Mouse (Mus musculus): Measurements from ENCODE around the gene Coq8b. TPM values are rescaled to one million over a fixed set of nuclear protein-coding genes. Genes with fewer than 3 reads are reported as not detected.

Coq8b gene
- polyA plus RNA-seq, 1 experiment from 2014 or later = 19.8 TPM

DNA sequence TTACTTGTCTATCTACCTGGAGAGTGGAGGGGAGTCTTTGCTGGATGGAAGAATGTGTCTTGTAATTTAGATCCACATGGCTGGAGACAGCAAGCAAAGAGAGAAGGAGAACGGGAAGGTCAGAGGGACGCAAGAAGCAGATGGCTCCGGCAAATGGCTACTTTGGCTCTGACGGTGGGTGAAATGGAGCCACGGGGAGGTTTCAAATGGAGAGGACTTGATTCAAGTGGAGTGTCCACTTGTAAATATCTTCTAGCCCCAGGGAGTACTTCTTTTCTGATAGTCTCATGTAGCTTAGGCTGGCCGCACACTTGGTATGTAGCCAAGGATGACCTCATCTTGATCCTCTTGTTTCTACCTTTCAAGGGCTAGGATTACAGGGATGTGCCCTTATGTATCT is 66.0 kb downstream of the Coq8b start:
- Histone ChIP-seq H3K36me3 (ENCODE audit: control insufficient read depth, insufficient read depth, low read length) (no peaks in the 10 kb centered on the region), H3K27ac (replicated peaks; ENCODE audit: low read depth, low read length) (no peak overlapping the region), H3K27me3 (ENCODE audit: control insufficient read depth, insufficient read depth, low read length) (no peaks in the 10 kb centered on the region), H3K4me3 (replicated peaks; ENCODE audit: low read depth, low read length) (no peak overlapping the region), H3K4me1 (ENCODE audit: control insufficient read depth, insufficient read depth, low read length) (no peaks in the 10 kb centered on the region), H3K9ac (replicated peaks; ENCODE audit: low read length) (no peak overlapping the region), H3K4me2 (ENCODE audit: low read length) (no peak overlapping the region), H3K9me3 (ENCODE audit: control insufficient read depth, low read length) (no peaks in the 10 kb centered on the region)
- WGBS = 94% methylated on average over 6 of the region's 6 CpGs
- no peak for ATAC-seq (ENCODE audit: low FRiP score, low TSS enrichment)
- DNase-seq = no peak

DNA sequence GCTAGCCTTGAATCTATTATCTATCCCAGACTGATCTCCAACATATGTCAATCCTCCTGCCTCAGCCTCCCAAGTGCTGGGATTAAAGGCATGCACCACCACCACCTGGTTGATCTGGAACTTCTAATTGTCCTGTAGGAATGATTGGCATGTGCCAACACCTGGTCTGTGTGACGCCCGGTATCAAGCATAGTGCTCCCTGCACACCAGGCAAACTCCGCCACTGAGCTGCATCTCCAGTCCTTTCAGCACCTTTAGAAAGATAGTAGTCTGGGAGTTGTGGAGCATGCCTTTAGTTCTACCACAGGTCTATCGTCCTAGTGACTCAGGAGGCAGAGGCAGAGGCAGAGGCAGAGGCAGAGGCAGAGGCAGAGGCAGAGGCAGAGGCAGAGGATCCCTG is 67.5 kb downstream of the Coq8b start:
- H3K27ac ChIP-seq (replicated peaks; ENCODE audit: low read depth, low read length) = no peak overlapping the region
- H3K4me1 ChIP-seq (ENCODE audit: control insufficient read depth, insufficient read depth, low read length) = no peaks in the 10 kb centered on the region
- 93% methylated on average over 4 of the region's 4 CpGs for WGBS
- H3K27me3 ChIP-seq (ENCODE audit: control insufficient read depth, insufficient read depth, low read length) = no peaks in the 10 kb centered on the region
- DNase-seq (no peak), ATAC-seq (ENCODE audit: low FRiP score, low TSS enrichment) (no peak)
- H3K9ac ChIP-seq (replicated peaks; ENCODE audit: low read length) = no peak overlapping the region
- no peak overlapping the region for H3K4me3 ChIP-seq (replicated peaks; ENCODE audit: low read depth, low read length)
- H3K4me2 ChIP-seq (ENCODE audit: low read length) = no peak overlapping the region
- no peaks in the 10 kb centered on the region for H3K36me3 ChIP-seq (ENCODE audit: control insufficient read depth, insufficient read depth, low read length)
- H3K9me3 ChIP-seq (ENCODE audit: control insufficient read depth, low read length) = no peaks in the 10 kb centered on the region

DNA sequence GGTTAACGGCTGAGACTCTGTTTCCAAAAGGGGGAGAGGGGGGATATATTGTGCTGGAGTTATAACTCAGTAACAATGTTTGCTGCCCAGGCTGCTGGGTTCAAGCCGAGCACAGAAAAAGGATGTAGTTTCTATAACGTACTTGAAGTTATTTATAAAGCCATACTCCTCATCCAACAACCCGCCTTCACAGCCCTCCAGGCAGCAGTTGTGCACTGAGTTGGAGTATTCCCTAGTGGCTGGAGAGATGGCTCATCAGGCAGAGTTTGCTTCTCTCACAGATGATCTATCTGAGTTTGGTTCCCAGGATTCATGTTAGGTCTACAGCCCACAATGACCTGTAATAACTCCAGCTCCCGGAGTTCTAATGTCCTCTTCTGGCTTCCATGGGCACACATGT is 68.0 kb downstream of the Coq8b start:
- Histone ChIP-seq H3K4me2 (ENCODE audit: low read length) (no peak overlapping the region), H3K36me3 (ENCODE audit: control insufficient read depth, insufficient read depth, low read length) (no peaks in the 10 kb centered on the region)
- WGBS = 78% methylated on average over 5 of the region's 5 CpGs

DNA sequence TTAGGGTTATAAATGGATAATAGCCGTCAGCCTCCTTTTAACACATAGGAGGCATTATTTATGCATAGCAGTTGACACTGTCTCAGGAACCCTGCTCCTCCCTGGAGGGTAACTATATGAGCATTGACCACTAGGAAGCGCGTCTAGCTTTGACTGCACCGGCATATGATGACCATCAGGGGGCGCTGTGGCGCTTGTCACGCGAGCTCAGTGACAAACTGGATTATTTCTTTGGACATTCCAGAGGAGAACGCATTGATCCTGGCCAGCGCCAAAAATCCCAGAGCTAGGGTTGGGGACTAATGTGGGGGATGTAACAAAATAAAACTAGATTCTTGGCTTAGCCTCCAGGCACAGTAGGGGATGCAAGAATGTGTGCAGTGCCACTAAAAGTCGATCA is 69.3 kb downstream of the Coq8b start:
- Histone ChIP-seq H3K27ac (replicated peaks; ENCODE audit: low read depth, low read length) (no peak overlapping the region), H3K9me3 (ENCODE audit: control insufficient read depth, low read length) (no peaks in the 10 kb centered on the region), H3K9ac (replicated peaks; ENCODE audit: low read length) (no peak overlapping the region), H3K4me2 (ENCODE audit: low read length) (no peak overlapping the region), H3K4me3 (replicated peaks; ENCODE audit: low read depth, low read length) (no peak overlapping the region), H3K4me1 (ENCODE audit: control insufficient read depth, insufficient read depth, low read length) (no peaks in the 10 kb centered on the region), H3K36me3 (ENCODE audit: control insufficient read depth, insufficient read depth, low read length) (no peaks in the 10 kb centered on the region), H3K27me3 (ENCODE audit: control insufficient read depth, insufficient read depth, low read length) (no peaks in the 10 kb centered on the region)
- DNase-seq (peak; percentile 83), ATAC-seq (ENCODE audit: low FRiP score, low TSS enrichment) (no peak)
- WGBS = 12% methylated on average over 11 of the region's 11 CpGs

More for the DNA sequence above, 68.0 kb downstream of the Coq8b start:
- H3K27me3 ChIP-seq (ENCODE audit: control insufficient read depth, insufficient read depth, low read length) = no peaks in the 10 kb centered on the region
- H3K9ac ChIP-seq (replicated peaks; ENCODE audit: low read length) = no peak overlapping the region
- H3K4me1 ChIP-seq (ENCODE audit: control insufficient read depth, insufficient read depth, low read length) = no peaks in the 10 kb centered on the region
- ATAC-seq (ENCODE audit: low FRiP score, low TSS enrichment) (no peak), DNase-seq (no peak)
- H3K27ac ChIP-seq (replicated peaks; ENCODE audit: low read depth, low read length) = no peak overlapping the region
- H3K4me3 ChIP-seq (replicated peaks; ENCODE audit: low read depth, low read length) = no peak overlapping the region
- H3K9me3 ChIP-seq (ENCODE audit: control insufficient read depth, low read length) = no peaks in the 10 kb centered on the region

DNA sequence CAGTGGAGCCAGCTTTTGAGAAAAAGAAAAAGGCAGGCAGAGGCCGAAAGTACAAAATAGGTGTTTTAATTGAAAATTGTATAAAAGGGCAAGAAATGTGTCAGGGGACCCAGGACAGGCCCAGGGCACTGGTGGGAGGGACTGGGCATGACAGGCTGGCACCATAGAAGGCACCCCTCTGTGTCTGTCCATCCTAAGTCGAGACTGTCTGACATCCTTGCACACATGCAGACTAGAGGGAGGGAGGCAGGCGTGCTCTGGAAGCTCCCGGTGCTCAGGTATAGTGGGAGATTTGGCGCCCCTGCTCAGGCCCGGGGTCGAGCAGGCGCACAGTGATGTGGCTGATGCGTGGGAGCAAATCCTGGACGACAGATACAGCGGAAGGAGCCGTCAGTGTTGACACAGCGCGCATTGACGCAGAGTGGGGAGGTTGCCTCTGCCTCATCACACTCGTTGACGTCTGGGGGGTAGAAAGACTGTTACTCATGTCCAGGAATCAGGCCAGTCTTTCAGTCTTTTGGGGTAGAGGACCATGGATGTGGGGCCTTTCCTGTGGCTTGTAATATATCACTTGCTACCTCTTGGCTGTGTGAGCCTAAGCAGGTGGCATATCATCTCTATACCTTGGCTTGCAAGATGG is 72.4 kb downstream of the Coq8b start:
- H3K4me3 ChIP-seq (replicated peaks; ENCODE audit: low read depth, low read length) = no peak overlapping the region
- WGBS = 90% methylated on average over 17 of the region's 17 CpGs
- H3K27ac ChIP-seq (replicated peaks; ENCODE audit: low read depth, low read length) = no peak overlapping the region
- H3K9ac ChIP-seq (replicated peaks; ENCODE audit: low read length) = no peak overlapping the region
- ATAC-seq (ENCODE audit: low FRiP score, low TSS enrichment) (no peak), DNase-seq (no peak)
- H3K36me3 ChIP-seq (ENCODE audit: control insufficient read depth, insufficient read depth, low read length) = no peaks in the 10 kb centered on the region
- no peaks in the 10 kb centered on the region for H3K9me3 ChIP-seq (ENCODE audit: control insufficient read depth, low read length)
- 0 out of 2 replicates have a peak, but pooled peaks cover 4% of the 10 kb centered on the region for H3K4me1 ChIP-seq (ENCODE audit: control insufficient read depth, insufficient read depth, low read length)
- no peak overlapping the region for H3K4me2 ChIP-seq (ENCODE audit: low read length)
- H3K27me3 ChIP-seq (ENCODE audit: control insufficient read depth, insufficient read depth, low read length) = peaks cover 4% of the 10 kb centered on the region; the same call in 1 of the 2 replicates

DNA sequence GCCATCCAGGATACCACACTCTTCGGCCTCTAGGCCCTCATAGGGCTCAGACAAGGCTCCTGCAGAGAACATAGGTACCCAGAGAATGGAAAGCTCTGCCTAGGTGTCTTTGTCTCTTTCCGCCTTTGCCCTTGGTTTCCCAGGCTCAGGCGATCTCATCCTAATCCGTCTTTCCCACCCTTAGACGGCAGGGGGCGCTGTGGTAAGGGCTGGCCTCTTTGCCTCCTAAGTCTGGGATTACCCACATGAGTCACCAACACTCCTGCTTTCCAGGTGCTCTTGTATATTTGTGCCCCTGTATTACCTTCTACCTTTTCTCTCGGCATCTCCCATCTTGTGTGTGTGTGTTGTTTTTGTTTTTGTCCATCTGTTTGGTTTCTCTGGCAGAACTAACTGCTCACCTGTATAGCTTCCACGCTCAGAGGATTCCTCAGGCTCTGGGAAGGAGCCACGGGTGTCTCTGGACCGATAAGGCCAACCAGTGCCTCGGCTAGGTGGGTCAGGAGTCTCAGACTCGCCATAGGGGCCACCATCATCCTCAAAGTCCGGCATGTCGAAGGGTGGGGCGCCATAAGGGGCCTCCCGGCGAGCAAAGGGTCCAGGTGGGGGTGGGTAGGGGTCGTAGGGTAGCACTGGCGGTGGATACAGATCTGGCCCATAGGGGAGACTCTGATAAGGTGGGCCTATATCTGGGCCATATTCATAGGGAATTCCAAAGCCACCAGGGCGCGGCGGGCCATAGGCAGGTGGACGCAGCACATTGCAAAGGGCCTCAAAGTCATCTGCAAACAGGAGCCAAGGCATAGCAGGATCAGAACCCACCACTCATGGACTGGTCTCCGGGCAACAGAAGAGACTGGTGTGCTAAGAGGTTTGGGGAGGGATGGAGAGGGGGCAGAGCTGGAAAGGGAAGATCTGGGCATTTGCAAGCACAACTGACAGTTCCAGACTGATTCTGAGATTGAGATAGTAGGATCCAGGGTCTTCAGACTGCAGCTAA is 73.6 kb downstream of the Coq8b start:
- no peak overlapping the region for H3K4me2 ChIP-seq (ENCODE audit: low read length)
- DNase-seq (no peak), ATAC-seq (ENCODE audit: low FRiP score, low TSS enrichment) (no peak)
- no peaks in the 10 kb centered on the region for H3K36me3 ChIP-seq (ENCODE audit: control insufficient read depth, insufficient read depth, low read length)
- 0 out of 2 replicates have a peak, but pooled peaks cover 10% of the 10 kb centered on the region for H3K4me1 ChIP-seq (ENCODE audit: control insufficient read depth, insufficient read depth, low read length)
- 78% methylated on average over 24 of the region's 24 CpGs for WGBS
- H3K27me3 ChIP-seq (ENCODE audit: control insufficient read depth, insufficient read depth, low read length) = peaks cover 4% of the 10 kb centered on the region; the same call in 1 of the 2 replicates
- H3K9ac ChIP-seq (replicated peaks; ENCODE audit: low read length) = no peak overlapping the region
- H3K4me3 ChIP-seq (replicated peaks; ENCODE audit: low read depth, low read length) = no peak overlapping the region
- H3K27ac ChIP-seq (replicated peaks; ENCODE audit: low read depth, low read length) = no peak overlapping the region
- no peaks in the 10 kb centered on the region for H3K9me3 ChIP-seq (ENCODE audit: control insufficient read depth, low read length)

DNA sequence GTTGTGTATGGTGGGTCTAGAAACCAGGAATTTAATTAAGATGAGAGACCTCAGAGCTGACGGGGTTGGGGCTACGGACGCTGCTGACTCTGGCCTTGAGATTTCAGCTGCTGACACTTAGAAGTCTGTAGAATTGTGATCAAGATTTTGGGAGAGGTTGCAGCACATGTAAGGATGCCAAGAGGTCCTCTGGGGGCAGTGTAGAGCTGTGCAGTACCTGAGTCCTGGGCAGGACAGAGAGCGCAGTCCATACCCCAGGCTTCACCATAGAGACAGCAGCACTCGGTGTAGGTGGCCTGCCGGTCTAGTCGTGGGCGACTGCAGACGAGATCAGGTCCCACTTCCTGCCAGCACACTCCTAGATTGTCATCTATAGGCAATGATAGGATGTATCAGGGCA is 74.7 kb downstream of the Coq8b start:
- DNase-seq (no peak), ATAC-seq (ENCODE audit: low FRiP score, low TSS enrichment) (no peak)
- Histone ChIP-seq H3K9ac (replicated peaks; ENCODE audit: low read length) (no peak overlapping the region), H3K9me3 (ENCODE audit: control insufficient read depth, low read length) (no peaks in the 10 kb centered on the region), H3K4me3 (replicated peaks; ENCODE audit: low read depth, low read length) (no peak overlapping the region), H3K4me2 (ENCODE audit: low read length) (no peak overlapping the region), H3K4me1 (ENCODE audit: control insufficient read depth, insufficient read depth, low read length) (0 out of 2 replicates have a peak, but pooled peaks cover 10% of the 10 kb centered on the region), H3K36me3 (ENCODE audit: control insufficient read depth, insufficient read depth, low read length) (no peaks in the 10 kb centered on the region), H3K27ac (replicated peaks; ENCODE audit: low read depth, low read length) (no peak overlapping the region), H3K27me3 (ENCODE audit: control insufficient read depth, insufficient read depth, low read length) (peaks cover 4% of the 10 kb centered on the region; the same call in 1 of the 2 replicates)
- WGBS = 40% methylated on average over 9 of the region's 9 CpGs

Measured in midbrain, embryonic 14.5 days (tissue).